14 mouse cellular contexts compared by ENCODE assay signal in genomic region chr2:127333945-127334603, GRCm38 (mm10). TPM values are rescaled to one million over a fixed set of nuclear protein-coding genes. Genes with fewer than 3 reads are reported as not detected.
DNase-seq lines count a peak whose midpoint lies in the region; ATAC-seq lines count a peak whose summit lies in the region.
"Had no signal": no experiment of that assay in that cellular context is flagged by ENCODE, and none has a peak within 500 bp of the region (broad histone marks: within the 10 kb centered on the region; RNA-seq: fewer than 3 reads in every experiment).

No protein-coding gene starts in this region.

- H3K27me3 ChIP-seq in heart, embryonic 16.5 days (ENCODE audit: control insufficient read depth, insufficient read depth, low read length): peaks cover 16% of the 10 kb centered on the region
- peaks cover 19% of the 10 kb centered on the region for H3K27me3 ChIP-seq in intestine, embryonic 16.5 days (replicated peaks; ENCODE audit: control insufficient read depth, insufficient read depth, low read length)

- H3K4me2 ChIP-seq in heart, embryonic 16.5 days (ENCODE audit: low read depth, low read length): peak overlapping the region; percentile 32
- H3K4me2 ChIP-seq in intestine, embryonic 16.5 days (ENCODE audit: low read depth, low read length): no peak overlapping the region
- H3K4me2 ChIP-seq: limb, embryonic 13.5 days had no signal

- DNase-seq in heart, postnatal 14 days: no peak
- peak; percentile 44 to 51 for DNase-seq in spleen, adult 18-20 months
- no peak for DNase-seq in spleen, adult 12 weeks (ENCODE audit: low spot score)
- peak; percentile 83 for DNase-seq in naive thymus-derived CD4-positive, alpha-beta T cell, adult 2 months (ENCODE audit: low read depth)
- peak; percentile 74 for DNase-seq in thymus, postnatal 4 days
- DNase-seq in adrenal gland, adult 8-10 months: no peak
- DNase-seq: gastrocnemius, postnatal 14 days had no signal

- H3K9me3 ChIP-seq in heart, embryonic 16.5 days (replicated peaks; ENCODE audit: control insufficient read depth, low read length): no peaks in the 10 kb centered on the region
- H3K9me3 ChIP-seq in intestine, embryonic 16.5 days (ENCODE audit: control insufficient read depth, low read length): no peaks in the 10 kb centered on the region
- H3K9me3 ChIP-seq: hindbrain, embryonic 10.5 days; limb, embryonic 13.5 days had no signal

- H3K4me3 ChIP-seq in heart, embryonic 16.5 days (ENCODE audit: low read length): no peak overlapping the region
- no peak overlapping the region for H3K4me3 ChIP-seq in intestine, embryonic 16.5 days (ENCODE audit: low read length)
- H3K4me3 ChIP-seq: hindbrain, embryonic 10.5 days; limb, embryonic 13.5 days had no signal

- H3K9ac ChIP-seq in heart, embryonic 16.5 days (ENCODE audit: low read length): 0 out of 2 replicates have a peak overlapping the region, but pooled peaks have one; percentile 22
- H3K9ac ChIP-seq in intestine, embryonic 16.5 days (ENCODE audit: low read depth, low read length): no peak overlapping the region
- H3K9ac ChIP-seq: limb, embryonic 13.5 days had no signal

- no peak for ATAC-seq in heart, embryonic 16.5 days (replicated peaks; ENCODE audit: extremely low read depth, insufficient read depth, low FRiP score)
- ATAC-seq in intestine, embryonic 16.5 days: no peak

- H3K4me1 ChIP-seq in heart, embryonic 16.5 days (ENCODE audit: control insufficient read depth, insufficient read depth, low read length): peaks cover 8% of the 10 kb centered on the region
- H3K4me1 ChIP-seq in intestine, embryonic 16.5 days (ENCODE audit: control insufficient read depth, insufficient read depth, low read length): peaks cover 7% of the 10 kb centered on the region; the same call in 1 of the 2 replicates

- WGBS in heart, embryonic 16.5 days: 49% methylated on average over 5 of the region's 5 CpGs
- 62% methylated on average over 5 of the region's 5 CpGs for WGBS in intestine, embryonic 16.5 days

- no peaks in the 10 kb centered on the region for H3K36me3 ChIP-seq in heart, embryonic 16.5 days (ENCODE audit: control insufficient read depth, insufficient read depth)
- no peaks in the 10 kb centered on the region for H3K36me3 ChIP-seq in intestine, embryonic 16.5 days (ENCODE audit: control insufficient read depth, insufficient read depth, low read length)
- H3K36me3 ChIP-seq: hindbrain, embryonic 10.5 days; limb, embryonic 13.5 days had no signal

- peak overlapping the region; percentile 51; the same call in 1 of the 2 replicates for H3K27ac ChIP-seq in heart, embryonic 16.5 days (ENCODE audit: low read length)
- H3K27ac ChIP-seq in intestine, embryonic 16.5 days (ENCODE audit: low read length): no peak overlapping the region
- H3K27ac ChIP-seq: hindbrain, embryonic 10.5 days; limb, embryonic 13.5 days; macrophage had no signal

- intact Hi-C loops in heart, postnatal 14 days (cut with DNase I): no loop called here

RNA-seq across cellular contexts. Expression of gene Dusp2, which starts 1.9 kb away (rescaled TPM):
- polyA plus RNA-seq in heart, embryonic 16.5 days (2015; fragmentation: Nextera tagmentation; extraction: Ambion mirVana): 10.4 and 18.1 TPM in 2 replicates
- 1 to 10 TPM; 1.0 to 4.0 TPM for total RNA-seq in heart, postnatal 14 days (2021)
- under 1 TPM; 0.91 to 0.96 (median 0.92) TPM for total RNA-seq in adrenal gland, adult 8-10 months (2022)
- 2.1 and 3.5 TPM in 2 replicates for polyA plus RNA-seq in intestine, embryonic 16.5 days (2015; fragmentation: Nextera tagmentation; extraction: Ambion mirVana)

RNA-seq across cellular contexts. Expression of gene Astl, which starts 4.4 kb away (rescaled TPM):
- polyA plus RNA-seq in heart, embryonic 16.5 days (2015; fragmentation: Nextera tagmentation; extraction: Ambion mirVana): not detected in 2 replicates
- total RNA-seq in heart, postnatal 14 days (2021): not detected
- total RNA-seq in adrenal gland, adult 8-10 months (2022): not detected
- not detected in 2 replicates for polyA plus RNA-seq in intestine, embryonic 16.5 days (2015; fragmentation: Nextera tagmentation; extraction: Ambion mirVana)
- total RNA-seq: common myeloid progenitor, adult 5-6 weeks; gastrocnemius, postnatal 14 days; layer of hippocampus, adult 18-20 months had no signal
- polyA plus RNA-seq: hindbrain, embryonic 10.5 days; macrophage had no signal

RNA-seq across cellular contexts. Expression of gene Adra2b, which starts 28.9 kb away (rescaled TPM):
- 1.3 and 1.4 TPM in 2 replicates for polyA plus RNA-seq in heart, embryonic 16.5 days (2015; fragmentation: Nextera tagmentation; extraction: Ambion mirVana)
- 1 to 10 TPM; 1.4 to 1.9 TPM for total RNA-seq in heart, postnatal 14 days (2021)
- total RNA-seq in adrenal gland, adult 8-10 months (2022): 1 to 10 TPM; 1.1 to 1.7 (median 1.6) TPM
- 1.3 and 2.0 TPM in 2 replicates for polyA plus RNA-seq in intestine, embryonic 16.5 days (2015; fragmentation: Nextera tagmentation; extraction: Ambion mirVana)
- polyA plus RNA-seq: macrophage had no signal

Comparison
In these comparisons a context has a peak if more than half of its experiments do, and no peak if none do; other contexts are left out.
1. DNase-seq: peak in spleen, adult 18-20 months (2 of 2), naive thymus-derived CD4-positive, alpha-beta T cell, adult 2 months (single experiment) and thymus, postnatal 4 days (single experiment); none in heart, postnatal 14 days (0 of 2), spleen, adult 12 weeks (single experiment) and adrenal gland, adult 8-10 months (single experiment).